Comparison of ENCODE assay signal across 10 mouse cellular contexts in genomic region chr2:52475854-52476253, GRCm38 (mm10).
"Had no signal": no experiment of that assay in that cellular context is flagged by ENCODE, and none has a peak within 500 bp of the region (broad histone marks: within the 10 kb centered on the region; RNA-seq: fewer than 3 reads in every experiment).

No protein-coding gene starts in this region.

- H3K27me3 ChIP-seq: limb, embryonic 15.5 days; liver, embryonic 13.5 days; midbrain, embryonic 13.5 days had no signal

- DNase-seq: kidney, postnatal 10 days; kidney, postnatal 4 days; liver, embryonic 13.5 days; liver, postnatal 0 days; right cerebral cortex, adult 18-20 months; thymus, adult 18-20 months; thymus, postnatal 14 days had no signal

- H3K27ac ChIP-seq: limb, embryonic 15.5 days; liver, embryonic 13.5 days; midbrain, embryonic 13.5 days; stomach, postnatal 0 days had no signal

- H3K4me3 ChIP-seq: limb, embryonic 15.5 days; liver, embryonic 13.5 days; midbrain, embryonic 13.5 days had no signal

- H3K4me1 ChIP-seq: midbrain, embryonic 13.5 days had no signal

- H3K36me3 ChIP-seq: limb, embryonic 15.5 days; liver, embryonic 13.5 days had no signal

- H3K9ac ChIP-seq: limb, embryonic 15.5 days; liver, embryonic 13.5 days; liver, postnatal 0 days; midbrain, embryonic 13.5 days had no signal
